Mouse (Mus musculus): ENCODE data around the gene Adgrd1. TPM values are rescaled to one million over a fixed set of nuclear protein-coding genes. Genes with fewer than 3 reads are reported as not detected.

The Adgrd1 gene
- polyA plus RNA-seq, 1 experiment: 0.48 TPM

- Histone ChIP-seq H3K79me2 (ENCODE audit: control insufficient read depth, insufficient read depth) (no peaks in the 10 kb centered on the region), H3K27me3 (ENCODE audit: control insufficient read depth, insufficient read depth, insufficient read length) (no peaks in the 10 kb centered on the region), H3K36me3 (ENCODE audit: control insufficient read depth, insufficient read depth) (no peaks in the 10 kb centered on the region), H3K4me2 (ENCODE audit: low read depth) (no peak overlapping the region), H3ac (ENCODE audit: control insufficient read depth, insufficient read length) (no peak overlapping the region), H3K4me3 (no peak overlapping the region)
- no peak for TF ChIP-seq REST (IDR thresholded peaks at IDR 0.05; ENCODE audit: insufficient read depth, insufficient read length)
- no peak for TF ChIP-seq MAX (IDR thresholded peaks at IDR 0.05; ENCODE audit: low read depth)
- no peak for TF ChIP-seq MYOG (IDR thresholded peaks at IDR 0.05; ENCODE audit: control insufficient read depth in 1 of 3, insufficient read depth in 1 of 3, insufficient read length in 2 of 3, low read depth in 2 of 3)
- no peak for TF ChIP-seq CEBPB (IDR thresholded peaks at IDR 0.05; ENCODE audit: insufficient read depth, poor library complexity, severe bottlenecking)
- TF ChIP-seq TCF3 (IDR thresholded peaks at IDR 0.05; ENCODE audit: insufficient read length, low read depth): no peak
- TF ChIP-seq POLR2A (IDR thresholded peaks at IDR 0.05; ENCODE audit: insufficient read length, low read depth): no peak
- TF ChIP-seq SRF (IDR thresholded peaks at IDR 0.05; ENCODE audit: control insufficient read depth, insufficient read length, low read depth): no peak
- TF ChIP-seq MYOD1 (IDR thresholded peaks at IDR 0.05; ENCODE audit: control insufficient read depth in 1 of 3, insufficient read length in 2 of 3, low read depth in 2 of 3): no peak
- TF ChIP-seq POLR2AphosphoS2 (IDR thresholded peaks at IDR 0.05; ENCODE audit: insufficient read length, low read depth): no peak
- no peak for TF ChIP-seq USF1 (IDR thresholded peaks at IDR 0.05; ENCODE audit: low read depth)
- no peak for TF ChIP-seq TCF12 (IDR thresholded peaks at IDR 0.05; ENCODE audit: insufficient read depth, poor library complexity, severe bottlenecking)
- no peak for TF ChIP-seq E2F4 (IDR thresholded peaks at IDR 0.05; ENCODE audit: insufficient read depth)
These were observed 89.7 kb downstream of the Adgrd1 start for GRCm38 (mm10) chr5:129186260-129186659.

GRCm38 (mm10) chr5:129186926-129187325 is 90.4 kb downstream of the Adgrd1 start:
- H3K79me2 ChIP-seq (ENCODE audit: control insufficient read depth, insufficient read depth): no peaks in the 10 kb centered on the region
- H3K4me3 ChIP-seq: no peak overlapping the region
- no peaks in the 10 kb centered on the region for H3K27me3 ChIP-seq (ENCODE audit: control insufficient read depth, insufficient read depth, insufficient read length)
- no peaks in the 10 kb centered on the region for H3K36me3 ChIP-seq (ENCODE audit: control insufficient read depth, insufficient read depth)
- H3ac ChIP-seq (ENCODE audit: control insufficient read depth, insufficient read length): no peak overlapping the region
- H3K4me2 ChIP-seq (ENCODE audit: low read depth): no peak overlapping the region
- TF ChIP-seq POLR2A (IDR thresholded peaks at IDR 0.05; ENCODE audit: insufficient read length, low read depth) (no peak), SRF (IDR thresholded peaks at IDR 0.05; ENCODE audit: control insufficient read depth, insufficient read length, low read depth) (no peak)

- TF ChIP-seq CEBPB (IDR thresholded peaks at IDR 0.05; ENCODE audit: insufficient read depth, poor library complexity, severe bottlenecking) (no peak), MYOD1 (IDR thresholded peaks at IDR 0.05; ENCODE audit: control insufficient read depth in 1 of 3, insufficient read length in 2 of 3, low read depth in 2 of 3) (no peak), USF1 (IDR thresholded peaks at IDR 0.05; ENCODE audit: low read depth) (no peak), SRF (IDR thresholded peaks at IDR 0.05; ENCODE audit: control insufficient read depth, insufficient read length, low read depth) (no peak), MYOG (IDR thresholded peaks at IDR 0.05; ENCODE audit: control insufficient read depth in 1 of 3, insufficient read depth in 1 of 3, insufficient read length in 2 of 3, low read depth in 2 of 3) (no peak), MAX (IDR thresholded peaks at IDR 0.05; ENCODE audit: low read depth) (no peak), E2F4 (IDR thresholded peaks at IDR 0.05; ENCODE audit: insufficient read depth) (no peak), TCF12 (IDR thresholded peaks at IDR 0.05; ENCODE audit: insufficient read depth, poor library complexity, severe bottlenecking) (no peak), REST (IDR thresholded peaks at IDR 0.05; ENCODE audit: insufficient read depth, insufficient read length) (no peak)
- H3K79me2 ChIP-seq (ENCODE audit: control insufficient read depth, insufficient read depth): no peaks in the 10 kb centered on the region
- no peaks in the 10 kb centered on the region for H3K27me3 ChIP-seq (ENCODE audit: control insufficient read depth, insufficient read depth, insufficient read length)
- no peak overlapping the region for H3K4me3 ChIP-seq
- no peak overlapping the region for H3ac ChIP-seq (ENCODE audit: control insufficient read depth, insufficient read length)
- no peaks in the 10 kb centered on the region for H3K36me3 ChIP-seq (ENCODE audit: control insufficient read depth, insufficient read depth)
- H3K4me2 ChIP-seq (ENCODE audit: low read depth): peak overlapping the region; percentile 40
These were observed 92.5 kb downstream of the Adgrd1 start for GRCm38 (mm10) chr5:129189071-129189470.

GRCm38 (mm10) chr5:129190077-129190476 is 93.5 kb downstream of the Adgrd1 start:
- H3K79me2 ChIP-seq (ENCODE audit: control insufficient read depth, insufficient read depth): no peaks in the 10 kb centered on the region
- H3K4me3 ChIP-seq: no peak overlapping the region
- H3K36me3 ChIP-seq (ENCODE audit: control insufficient read depth, insufficient read depth): no peaks in the 10 kb centered on the region
- H3K4me2 ChIP-seq (ENCODE audit: low read depth): peak overlapping the region; percentile 40
- no peaks in the 10 kb centered on the region for H3K27me3 ChIP-seq (ENCODE audit: control insufficient read depth, insufficient read depth, insufficient read length)
- no peak overlapping the region for H3ac ChIP-seq (ENCODE audit: control insufficient read depth, insufficient read length)
- TF ChIP-seq POLR2A (IDR thresholded peaks at IDR 0.05; ENCODE audit: insufficient read length, low read depth) (peak; percentile 21), CEBPB (IDR thresholded peaks at IDR 0.05; ENCODE audit: insufficient read depth, poor library complexity, severe bottlenecking) (no peak)

GRCm38 (mm10) chr5:129196501-129196900 is 100.0 kb downstream of the Adgrd1 start:
- TF ChIP-seq REST (IDR thresholded peaks at IDR 0.05; ENCODE audit: insufficient read depth, insufficient read length): no peak
- TF ChIP-seq TCF3 (IDR thresholded peaks at IDR 0.05; ENCODE audit: insufficient read length, low read depth): no peak
- no peak for TF ChIP-seq POLR2A (IDR thresholded peaks at IDR 0.05; ENCODE audit: insufficient read length, low read depth)
- TF ChIP-seq MAX (IDR thresholded peaks at IDR 0.05; ENCODE audit: low read depth): no peak
- no peak for TF ChIP-seq CEBPB (IDR thresholded peaks at IDR 0.05; ENCODE audit: insufficient read depth, poor library complexity, severe bottlenecking)
- TF ChIP-seq SRF (IDR thresholded peaks at IDR 0.05; ENCODE audit: control insufficient read depth, insufficient read length, low read depth): no peak
- TF ChIP-seq TCF12 (IDR thresholded peaks at IDR 0.05; ENCODE audit: insufficient read depth, poor library complexity, severe bottlenecking): no peak
- TF ChIP-seq MYOG (IDR thresholded peaks at IDR 0.05; ENCODE audit: control insufficient read depth in 1 of 3, insufficient read depth in 1 of 3, insufficient read length in 2 of 3, low read depth in 2 of 3): no peak
- Histone ChIP-seq H3K79me2 (ENCODE audit: control insufficient read depth, insufficient read depth) (no peaks in the 10 kb centered on the region), H3K4me3 (no peak overlapping the region), H3K36me3 (ENCODE audit: control insufficient read depth, insufficient read depth) (no peaks in the 10 kb centered on the region), H3K27me3 (ENCODE audit: control insufficient read depth, insufficient read depth, insufficient read length) (no peaks in the 10 kb centered on the region), H3ac (ENCODE audit: control insufficient read depth, insufficient read length) (no peak overlapping the region), H3K4me2 (ENCODE audit: low read depth) (no peak overlapping the region)
